Mouse (Mus musculus) common myeloid progenitor, adult 5-6 weeks (primary cell): ENCODE measurements around the gene Rab10. TPM values are rescaled to one million over a fixed set of nuclear protein-coding genes. Genes with fewer than 3 reads are reported as not detected.
A peak's percentile ranks its signal among the peaks of the same experiment; 100 is the strongest.

ENCODE experiments used
- ATAC-seq: replicated peaks from 2 replicates; pipeline ENCODE4 v1.8.0; 2016; ENCODE audit warnings: low read depth, mild to moderate bottlenecking, moderate TSS enrichment, inconsistent platforms; ENCODE audit not compliant: poor library complexity, severe bottlenecking
- total RNA-seq: library from RNA; stranded (forward); fragments of 200-1000, 187-1606 nt; gene quantifications from 2 replicates; pipeline ENCODE4 v1.2.3, GENCODE M21; 2017

Rab10 gene
- 138 and 146 TPM in 2 replicates for total RNA-seq

- peak; percentile 84 for ATAC-seq
Observed at GRCm38 (mm10) chr12:3309391-3310320, at the start of gene Rab10. Gene Rab10 (minus strand): TSS chr12:3309969.

DNA sequence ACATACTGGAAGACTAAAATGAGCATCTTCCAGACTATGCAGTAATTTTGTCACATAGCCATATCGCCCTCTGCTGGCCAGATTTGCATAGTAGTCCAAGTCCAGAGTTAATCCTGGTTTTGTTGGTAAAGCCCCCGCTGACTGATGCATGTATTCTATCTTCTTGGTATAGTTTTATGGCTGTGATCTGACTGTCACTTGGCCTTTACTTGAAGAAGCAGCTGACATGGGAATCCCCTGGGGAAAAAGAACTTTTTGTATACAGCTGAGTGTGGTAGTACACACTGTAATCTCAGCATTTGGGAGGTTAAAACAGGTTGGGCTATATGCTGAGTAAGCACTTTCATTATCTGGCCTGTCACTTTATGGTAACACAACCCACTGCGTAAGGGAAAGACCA lies 49.5 kb upstream of the Rab10 start:
- ATAC-seq: peak; percentile 75

DNA sequence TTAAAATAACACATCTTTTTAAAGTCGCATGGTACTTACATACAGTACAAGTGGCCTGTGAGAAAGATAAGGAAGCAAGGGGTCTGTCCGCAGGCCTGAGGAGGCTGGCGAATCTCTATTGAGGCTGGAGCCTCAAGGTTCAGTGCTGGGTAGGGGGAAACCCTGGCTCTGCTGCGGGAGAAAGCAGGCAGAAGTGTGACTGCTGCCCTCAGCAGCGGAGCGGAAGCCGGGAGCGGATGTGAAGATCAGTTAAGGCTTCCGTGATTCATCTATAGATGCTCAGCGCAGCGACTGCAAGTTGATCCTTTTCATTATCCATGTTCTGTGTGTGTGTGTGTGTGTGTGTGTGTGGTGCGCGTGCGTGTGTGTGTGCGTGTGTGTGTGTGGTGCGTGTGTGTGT lies 47.1 kb upstream of the Rab10 start:
- ATAC-seq: peak; percentile 70

DNA sequence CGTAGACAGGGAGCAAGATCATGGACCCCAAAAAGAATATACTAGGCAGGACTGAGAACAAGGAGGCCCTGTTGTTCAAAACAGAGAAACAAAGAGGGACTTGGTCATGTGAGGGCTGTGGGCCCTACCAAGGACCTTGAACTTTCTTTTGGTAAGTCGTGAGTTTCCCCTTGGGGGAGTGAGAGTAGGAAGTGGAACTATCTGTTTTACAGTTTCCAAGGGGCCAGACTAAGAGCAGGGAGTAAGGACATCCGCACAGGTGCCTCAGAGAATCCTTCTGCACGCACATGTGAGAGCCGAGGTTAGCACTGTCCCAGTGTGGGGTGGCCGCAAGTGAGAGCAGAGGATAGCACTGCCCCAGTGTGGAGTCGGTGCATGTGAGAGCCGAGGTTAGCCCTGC lies 45.3 kb upstream of the Rab10 start:
- ATAC-seq: no peak

DNA sequence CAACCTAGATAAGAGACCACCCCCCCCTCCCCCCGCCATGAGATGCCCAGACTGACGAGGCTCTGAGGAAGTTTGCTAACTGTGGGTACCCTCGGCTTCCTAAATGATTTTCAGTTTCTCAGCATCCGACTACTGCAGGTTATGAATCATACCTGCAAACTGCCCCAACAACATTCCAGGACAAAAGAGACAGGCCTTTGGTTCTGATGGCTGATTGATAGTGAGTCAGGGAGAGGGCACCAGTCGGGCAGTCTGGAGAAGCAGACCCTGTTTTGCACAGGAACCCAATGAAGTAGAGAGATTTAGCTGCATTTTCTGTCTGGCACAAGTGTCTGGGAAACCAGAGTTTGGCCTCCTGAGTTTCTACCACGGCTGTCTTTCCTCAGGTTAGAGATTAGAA lies 42.4 kb upstream of the Rab10 start:
- no peak for ATAC-seq

GRCm38 (mm10) chr12:3350136-3350535 lies 40.4 kb upstream of the Rab10 start:
- no peak for ATAC-seq

DNA sequence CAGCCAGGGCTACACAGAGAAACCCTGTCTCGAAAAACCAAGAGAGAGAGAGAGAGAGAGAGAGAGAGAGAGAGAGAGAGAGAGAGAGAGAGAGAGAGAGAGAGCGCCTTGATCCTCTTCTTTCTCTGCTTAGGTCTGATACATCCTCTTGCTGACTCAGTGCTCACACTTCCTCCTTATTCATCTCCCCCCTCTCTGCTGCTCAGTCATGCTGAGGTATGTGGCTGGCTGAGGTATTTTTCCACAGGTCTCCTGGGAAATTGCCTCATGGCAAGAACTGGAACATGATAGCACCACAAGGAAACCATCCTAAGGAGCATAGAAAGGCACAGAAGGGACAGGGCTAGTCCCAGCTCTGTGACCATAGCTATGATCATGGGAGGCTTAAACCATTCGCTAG lies 39.6 kb upstream of the Rab10 start:
- peak; percentile 92 for ATAC-seq

GRCm38 (mm10) chr12:3347682-3348081 lies 37.9 kb upstream of the Rab10 start:
- ATAC-seq: no peak

DNA sequence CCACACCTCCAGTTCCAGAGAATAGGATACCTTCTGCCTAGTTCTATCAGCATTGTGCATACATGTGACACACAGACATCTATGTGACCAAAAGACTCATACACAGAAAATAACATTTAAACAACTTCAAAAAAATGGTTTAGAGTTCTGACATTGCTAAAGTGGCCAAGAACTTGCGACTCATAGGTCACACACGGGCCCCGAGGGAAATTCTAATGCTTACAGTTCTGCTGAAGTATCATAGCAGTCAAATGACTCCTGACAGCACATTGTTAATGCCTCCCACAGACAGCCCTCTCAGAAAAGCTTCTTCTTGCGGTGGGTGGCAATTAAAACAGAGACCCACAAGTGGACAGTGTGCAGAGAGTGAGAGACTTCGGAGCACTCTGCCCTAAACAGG lies 35.3 kb upstream of the Rab10 start:
- ATAC-seq: no peak

DNA sequence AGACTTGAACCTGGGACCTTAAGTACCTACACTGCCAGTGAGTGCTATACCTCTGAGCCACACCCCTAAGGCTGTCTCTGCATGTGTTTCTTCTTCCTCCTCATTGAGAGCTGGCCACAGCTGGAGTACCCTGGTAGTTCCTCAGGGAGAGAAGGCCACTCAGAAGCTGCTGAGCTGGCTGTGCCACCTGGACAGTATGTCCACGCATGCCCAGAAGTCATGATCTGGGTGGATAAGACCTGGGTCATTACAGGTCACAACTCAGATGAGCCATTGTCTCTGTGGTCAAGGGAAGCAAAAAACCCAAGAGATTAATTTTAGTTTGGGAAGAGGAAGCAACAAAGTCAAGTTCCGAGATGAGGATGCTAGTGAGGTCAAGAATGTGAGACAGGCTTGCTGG lies 34.4 kb upstream of the Rab10 start:
- no peak for ATAC-seq

- no peak for ATAC-seq
Observed at GRCm38 (mm10) chr12:3338931-3339330, 29.2 kb upstream of the Rab10 start.

GRCm38 (mm10) chr12:3329677-3330076 lies 19.9 kb upstream of the Rab10 start:
- ATAC-seq: no peak

- no peak for ATAC-seq
Observed at GRCm38 (mm10) chr12:3325232-3325631, 15.5 kb upstream of the Rab10 start.

- ATAC-seq: no peak
Observed at GRCm38 (mm10) chr12:3323241-3323640, 13.5 kb upstream of the Rab10 start.

DNA sequence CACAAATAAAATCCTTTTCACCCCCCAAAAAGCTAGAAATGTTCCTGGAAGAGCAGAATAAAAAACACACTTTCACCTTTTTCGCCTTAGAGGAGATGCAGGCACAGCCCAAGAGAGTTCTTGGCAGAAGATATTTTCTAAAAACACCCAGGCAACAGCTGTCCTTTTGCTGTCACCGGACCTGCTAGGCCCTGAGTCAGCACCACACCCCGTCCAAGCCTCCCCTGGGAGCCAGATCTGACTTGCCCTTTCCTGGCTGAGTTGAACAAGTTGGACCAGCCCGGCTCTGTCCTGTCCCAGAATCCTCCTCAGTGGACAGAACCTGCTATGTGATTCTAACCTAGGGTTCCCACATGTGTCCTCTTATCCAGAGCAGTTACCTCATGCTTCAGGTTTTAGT lies 9.6 kb upstream of the Rab10 start:
- ATAC-seq: no peak

GRCm38 (mm10) chr12:3316937-3317336 lies 7.2 kb upstream of the Rab10 start:
- no peak for ATAC-seq

GRCm38 (mm10) chr12:3316083-3316482 lies 6.3 kb upstream of the Rab10 start:
- no peak for ATAC-seq

DNA sequence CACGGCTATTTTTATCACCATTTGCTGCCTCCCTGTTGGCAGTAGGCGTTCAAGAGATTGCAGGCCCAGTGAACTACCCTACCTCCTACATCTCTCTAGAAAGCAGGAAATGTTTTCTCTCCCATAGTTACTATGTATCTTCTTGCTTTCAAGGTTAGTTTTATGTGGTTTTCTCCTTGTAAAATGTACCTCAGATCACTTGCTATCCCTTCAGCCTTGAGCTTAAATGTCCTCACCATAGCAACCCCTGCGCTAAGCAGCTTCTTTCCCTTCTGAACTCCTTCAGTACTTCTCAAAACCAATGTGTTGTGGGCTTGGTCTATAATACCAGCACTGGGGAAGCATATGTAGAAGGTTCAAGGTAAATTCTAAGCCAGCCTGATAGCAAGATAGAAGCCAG lies 3.1 kb upstream of the Rab10 start:
- no peak for ATAC-seq

DNA sequence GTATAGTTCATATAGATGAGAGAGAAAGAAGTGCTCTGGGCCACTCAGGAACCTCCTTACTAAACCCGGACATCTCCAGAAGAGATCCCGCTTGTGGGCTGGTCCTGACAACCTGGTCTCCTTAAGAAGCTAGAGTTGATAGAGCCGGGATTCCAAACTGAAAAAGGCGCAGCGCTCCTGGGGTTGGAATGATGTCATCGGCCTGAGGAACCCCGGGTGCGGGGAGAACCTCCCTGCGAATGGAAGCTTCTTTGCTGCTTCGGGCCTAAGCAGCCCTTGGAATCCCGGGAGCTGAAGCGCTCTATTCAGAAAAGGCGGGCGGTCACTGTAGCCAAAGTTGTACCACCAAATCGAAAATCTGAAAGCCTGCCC lies 538 bp upstream of the Rab10 start:
- no peak; the same call in 1 of the 2 replicates for ATAC-seq

- ATAC-seq: no peak
Observed at GRCm38 (mm10) chr12:3308541-3309241, 1.1 kb downstream of the Rab10 start.

- ATAC-seq: no peak
Observed at GRCm38 (mm10) chr12:3307587-3307986, 2.2 kb downstream of the Rab10 start.
